Mouse (Mus musculus) T-helper 17 cell (primary cell): Measurements from ENCODE around the gene Lgals1.

Source experiments
- in situ Hi-C, 2 experiments: fragments of 300-600 bp; cut with MboI, MseI; formaldehyde crosslinking; loops; 1 replicate in 1 of 2; 2 replicates in 1 of 2; pipeline ENCODE4 v1.15.1; 2025; ENCODE audit warnings: high pct_unique_total_duplicates in 2 of 2

Lgals1 gene

GRCm38 (mm10) chr15:78934784-78935320 lies 8.3 kb downstream of the Lgals1 start, which contains the start of gene Nol12:
Gene Nol12 (plus strand): TSS chr15:78934933.
- in situ Hi-C loops = loop anchor here in 1 of 2 experiments (25.0 kb wide), 1 partner anchor 973 kb away; the partner anchor contains the start of genes Eif3d and Foxred2

GRCm38 (mm10) chr15:78936403-78936802 lies 9.9 kb downstream of the Lgals1 start:
- in situ Hi-C loops = loop anchor here in 1 of 2 experiments (25.0 kb wide), 1 partner anchor 974 kb away; the partner anchor contains the start of genes Eif3d and Foxred2

- in situ Hi-C loops = loop anchor here in 1 of 2 experiments (25.0 kb wide), 1 partner anchor 975 kb away; the partner anchor contains the start of genes Eif3d and Foxred2
Measured at GRCm38 (mm10) chr15:78937311-78937710, 10.8 kb downstream of the Lgals1 start.

GRCm38 (mm10) chr15:78937963-78938362 lies 11.4 kb downstream of the Lgals1 start:
- in situ Hi-C loops = loop anchor here in 1 of 2 experiments (25.0 kb wide), 1 partner anchor 976 kb away; the partner anchor contains the start of genes Eif3d and Foxred2

- in situ Hi-C loops = loop anchor here in 1 of 2 experiments (25.0 kb wide), 1 partner anchor 978 kb away; the partner anchor contains the start of genes Eif3d and Foxred2
Measured at GRCm38 (mm10) chr15:78940325-78940724, 13.8 kb downstream of the Lgals1 start.

GRCm38 (mm10) chr15:78942663-78943062 lies 16.1 kb downstream of the Lgals1 start:
- in situ Hi-C loops = loop anchor here in 1 of 2 experiments (25.0 kb wide), 1 partner anchor 980 kb away; the partner anchor contains the start of genes Eif3d and Foxred2

- in situ Hi-C loops = loop anchor here in 1 of 2 experiments (25.0 kb wide), 1 partner anchor 984 kb away; the partner anchor contains the start of genes Eif3d and Foxred2
Measured at GRCm38 (mm10) chr15:78946232-78946631, 19.7 kb downstream of the Lgals1 start.

- in situ Hi-C loops = loop anchor here in 1 of 2 experiments (25.0 kb wide), 1 partner anchor 985 kb away; the partner anchor contains the start of genes Eif3d and Foxred2
Measured at GRCm38 (mm10) chr15:78947657-78948056, 21.1 kb downstream of the Lgals1 start, which contains the start of gene Triobp. Gene Triobp (plus strand): TSS chr15:78947724.

- in situ Hi-C loops = loop anchor here in 1 of 2 experiments (25.0 kb wide), 1 partner anchor 986 kb away; the partner anchor contains the start of genes Eif3d and Foxred2
Measured at GRCm38 (mm10) chr15:78948152-78948725, 21.7 kb downstream of the Lgals1 start.

- in situ Hi-C loops = loop anchor here in 1 of 2 experiments (25.0 kb wide), 1 partner anchor 987 kb away; the partner anchor contains the start of genes Eif3d and Foxred2
Measured at GRCm38 (mm10) chr15:78948883-78949282, 22.4 kb downstream of the Lgals1 start.

GRCm38 (mm10) chr15:78955663-78956062 lies 29.1 kb downstream of the Lgals1 start:
- in situ Hi-C loops = no loop called here

GRCm38 (mm10) chr15:78956351-78956750 lies 29.8 kb downstream of the Lgals1 start:
- in situ Hi-C loops = no loop called here

- in situ Hi-C loops = no loop called here
Measured at GRCm38 (mm10) chr15:78957021-78957420, 30.5 kb downstream of the Lgals1 start.

GRCm38 (mm10) chr15:78959537-78959936 lies 33.0 kb downstream of the Lgals1 start:
- in situ Hi-C loops = no loop called here

- in situ Hi-C loops = loop anchor here in 1 of 2 experiments (10.0 kb wide), 1 partner anchor 275 kb away; no protein-coding TSS in a partner anchor
Measured at GRCm38 (mm10) chr15:78960088-78960487, 33.6 kb downstream of the Lgals1 start.

GRCm38 (mm10) chr15:78962885-78963284 lies 36.4 kb downstream of the Lgals1 start:
- in situ Hi-C loops = loop anchor here in 1 of 2 experiments (10.0 kb wide), 1 partner anchor 278 kb away; no protein-coding TSS in a partner anchor

GRCm38 (mm10) chr15:78971626-78972025 lies 45.1 kb downstream of the Lgals1 start:
- in situ Hi-C loops = no loop called here

GRCm38 (mm10) chr15:78973950-78974349 lies 47.4 kb downstream of the Lgals1 start:
- in situ Hi-C loops = no loop called here

- in situ Hi-C loops = no loop called here
Measured at GRCm38 (mm10) chr15:78977676-78978159, 51.2 kb downstream of the Lgals1 start.

GRCm38 (mm10) chr15:78978875-78979274 lies 52.4 kb downstream of the Lgals1 start:
- in situ Hi-C loops = no loop called here
